Mouse (Mus musculus): ENCODE measurements around the gene Chn1. TPM values are rescaled to one million over a fixed set of nuclear protein-coding genes. Genes with fewer than 3 reads are reported as not detected.

Chn1 gene
- polyA plus RNA-seq, 1 experiment, result 122 TPM

DNA sequence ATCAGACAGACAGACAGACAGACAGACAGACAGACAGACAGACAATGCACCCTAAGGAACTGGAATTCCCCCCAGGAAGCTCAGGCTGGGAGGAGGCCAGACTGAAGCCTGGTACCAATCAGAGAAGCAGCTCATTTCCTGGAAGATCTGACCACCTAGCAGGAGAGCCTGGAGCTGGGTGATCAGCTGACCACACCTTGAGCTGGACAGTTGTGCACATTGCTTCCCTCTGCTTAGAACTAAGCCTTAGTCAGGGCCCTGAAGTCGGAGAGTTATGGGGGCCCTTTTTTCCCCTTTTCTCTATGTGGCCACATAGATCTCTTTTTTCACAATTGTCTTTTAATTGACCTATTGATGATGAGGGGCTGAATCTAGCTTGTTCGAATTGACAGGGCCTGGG lies 168.0 kb downstream of the Chn1 start:
- Histone ChIP-seq H3K27ac (ENCODE audit: control insufficient read depth, insufficient read depth, low read depth, low read length) (no peak overlapping the region), H3K4me3 (ENCODE audit: control insufficient read depth, low read depth, low read length) (no peak overlapping the region), H3K36me3 (ENCODE audit: control insufficient read depth, insufficient read depth, low read length) (no peaks in the 10 kb centered on the region), H3K4me1 (ENCODE audit: control insufficient read depth, insufficient read depth, low read length) (peaks cover 3% of the 10 kb centered on the region), H3K27me3 (ENCODE audit: control insufficient read depth, insufficient read depth, low read length) (no peaks in the 10 kb centered on the region)
- TF ChIP-seq POLR2A (IDR thresholded peaks at IDR 0.05; ENCODE audit: control insufficient read depth, low read depth, low read length), result no peak
- TF ChIP-seq CTCF (IDR thresholded peaks at IDR 0.05; ENCODE audit: control insufficient read depth, insufficient read depth, insufficient replicate concordance, low read depth, low read length), result no peak

GRCm38 (mm10) chr2:73606616-73607015 lies 168.5 kb downstream of the Chn1 start:
- Histone ChIP-seq H3K4me1 (ENCODE audit: control insufficient read depth, insufficient read depth, low read length) (peaks cover 3% of the 10 kb centered on the region), H3K36me3 (ENCODE audit: control insufficient read depth, insufficient read depth, low read length) (no peaks in the 10 kb centered on the region), H3K27ac (ENCODE audit: control insufficient read depth, insufficient read depth, low read depth, low read length) (no peak overlapping the region), H3K27me3 (ENCODE audit: control insufficient read depth, insufficient read depth, low read length) (no peaks in the 10 kb centered on the region), H3K4me3 (ENCODE audit: control insufficient read depth, low read depth, low read length) (no peak overlapping the region)
- no peak for TF ChIP-seq POLR2A (IDR thresholded peaks at IDR 0.05; ENCODE audit: control insufficient read depth, low read depth, low read length)
- no peak for TF ChIP-seq CTCF (IDR thresholded peaks at IDR 0.05; ENCODE audit: control insufficient read depth, insufficient read depth, insufficient replicate concordance, low read depth, low read length)

- no peak for TF ChIP-seq POLR2A (IDR thresholded peaks at IDR 0.05; ENCODE audit: control insufficient read depth, low read depth, low read length)
- TF ChIP-seq CTCF (IDR thresholded peaks at IDR 0.05; ENCODE audit: control insufficient read depth, insufficient read depth, insufficient replicate concordance, low read depth, low read length), result no peak
- no peak overlapping the region for H3K4me3 ChIP-seq (ENCODE audit: control insufficient read depth, low read depth, low read length)
- H3K4me1 ChIP-seq (ENCODE audit: control insufficient read depth, insufficient read depth, low read length), result peaks cover 3% of the 10 kb centered on the region
- H3K27ac ChIP-seq (ENCODE audit: control insufficient read depth, insufficient read depth, low read depth, low read length), result no peak overlapping the region
- no peaks in the 10 kb centered on the region for H3K36me3 ChIP-seq (ENCODE audit: control insufficient read depth, insufficient read depth, low read length)
- no peaks in the 10 kb centered on the region for H3K27me3 ChIP-seq (ENCODE audit: control insufficient read depth, insufficient read depth, low read length)
Observed at GRCm38 (mm10) chr2:73605077-73605476, 170.1 kb downstream of the Chn1 start.

- Histone ChIP-seq H3K27me3 (ENCODE audit: control insufficient read depth, insufficient read depth, low read length) (no peaks in the 10 kb centered on the region), H3K36me3 (ENCODE audit: control insufficient read depth, insufficient read depth, low read length) (no peaks in the 10 kb centered on the region), H3K4me3 (ENCODE audit: control insufficient read depth, low read depth, low read length) (no peak overlapping the region), H3K4me1 (ENCODE audit: control insufficient read depth, insufficient read depth, low read length) (peaks cover 3% of the 10 kb centered on the region), H3K27ac (ENCODE audit: control insufficient read depth, insufficient read depth, low read depth, low read length) (no peak overlapping the region)
- TF ChIP-seq POLR2A (IDR thresholded peaks at IDR 0.05; ENCODE audit: control insufficient read depth, low read depth, low read length), result no peak
- TF ChIP-seq CTCF (IDR thresholded peaks at IDR 0.05; ENCODE audit: control insufficient read depth, insufficient read depth, insufficient replicate concordance, low read depth, low read length), result no peak
Observed at GRCm38 (mm10) chr2:73604579-73604978, 170.6 kb downstream of the Chn1 start.

DNA sequence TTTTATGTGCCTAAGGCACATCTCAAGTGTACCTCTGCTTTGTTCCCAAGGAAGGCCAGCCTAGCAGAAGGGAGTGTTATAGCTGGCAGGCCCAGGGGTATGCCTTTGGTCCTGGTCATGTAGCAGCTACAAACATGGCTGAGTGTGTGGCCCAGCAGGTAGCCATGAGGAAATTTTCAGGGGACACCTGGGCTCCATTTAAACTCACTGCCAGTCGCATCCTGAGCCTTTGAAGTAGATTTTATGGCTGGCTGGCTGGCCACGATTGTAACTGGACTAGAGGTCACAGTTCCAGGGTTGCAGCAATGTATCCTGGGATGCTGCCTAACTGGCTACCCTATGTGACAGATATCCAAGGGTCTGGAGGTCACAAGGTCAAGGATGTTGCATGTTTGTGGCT lies 174.5 kb downstream of the Chn1 start:
- H3K4me3 ChIP-seq (ENCODE audit: control insufficient read depth, low read depth, low read length), result no peak overlapping the region
- no peak overlapping the region for H3K27ac ChIP-seq (ENCODE audit: control insufficient read depth, insufficient read depth, low read depth, low read length)
- no peaks in the 10 kb centered on the region for H3K27me3 ChIP-seq (ENCODE audit: control insufficient read depth, insufficient read depth, low read length)
- no peaks in the 10 kb centered on the region for H3K36me3 ChIP-seq (ENCODE audit: control insufficient read depth, insufficient read depth, low read length)
- H3K4me1 ChIP-seq (ENCODE audit: control insufficient read depth, insufficient read depth, low read length), result peaks cover 10% of the 10 kb centered on the region
- TF ChIP-seq CTCF (IDR thresholded peaks at IDR 0.05; ENCODE audit: control insufficient read depth, insufficient read depth, insufficient replicate concordance, low read depth, low read length) (no peak), POLR2A (IDR thresholded peaks at IDR 0.05; ENCODE audit: control insufficient read depth, low read depth, low read length) (no peak)

DNA sequence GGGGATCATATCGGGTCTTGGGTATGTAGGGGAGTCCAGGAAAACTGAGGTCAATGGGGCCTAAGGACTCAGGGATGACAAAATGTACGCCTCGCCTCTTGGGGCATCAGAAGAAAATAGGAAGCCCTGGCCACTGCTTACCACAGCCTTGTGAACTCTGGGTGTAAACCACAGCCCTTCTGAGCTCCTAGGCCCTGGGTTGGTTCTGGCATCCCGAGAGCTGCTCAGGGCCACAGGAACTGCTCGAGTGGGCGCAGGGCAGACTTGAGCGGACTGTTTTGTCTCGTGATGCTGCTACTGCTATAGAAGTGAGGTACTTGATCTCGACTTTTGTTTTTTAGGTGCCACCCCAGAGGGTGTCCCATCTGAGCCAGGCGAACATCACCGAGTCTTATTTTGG lies 177.4 kb downstream of the Chn1 start:
- Histone ChIP-seq H3K4me3 (ENCODE audit: control insufficient read depth, low read depth, low read length) (peak overlapping the region; percentile 5), H3K4me1 (ENCODE audit: control insufficient read depth, insufficient read depth, low read length) (peaks cover 8% of the 10 kb centered on the region), H3K36me3 (ENCODE audit: control insufficient read depth, insufficient read depth, low read length) (no peaks in the 10 kb centered on the region), H3K27ac (ENCODE audit: control insufficient read depth, insufficient read depth, low read depth, low read length) (no peak overlapping the region), H3K27me3 (ENCODE audit: control insufficient read depth, insufficient read depth, low read length) (no peaks in the 10 kb centered on the region)
- TF ChIP-seq POLR2A (IDR thresholded peaks at IDR 0.05; ENCODE audit: control insufficient read depth, low read depth, low read length) (no peak), CTCF (IDR thresholded peaks at IDR 0.05; ENCODE audit: control insufficient read depth, insufficient read depth, insufficient replicate concordance, low read depth, low read length) (no peak)

GRCm38 (mm10) chr2:73596786-73597185 lies 178.4 kb downstream of the Chn1 start:
- Histone ChIP-seq H3K36me3 (ENCODE audit: control insufficient read depth, insufficient read depth, low read length) (no peaks in the 10 kb centered on the region), H3K4me3 (ENCODE audit: control insufficient read depth, low read depth, low read length) (peak overlapping the region; percentile 3; the same call in 1 of the 2 replicates), H3K27ac (ENCODE audit: control insufficient read depth, insufficient read depth, low read depth, low read length) (no peak overlapping the region), H3K4me1 (ENCODE audit: control insufficient read depth, insufficient read depth, low read length) (peaks cover 12% of the 10 kb centered on the region), H3K27me3 (ENCODE audit: control insufficient read depth, insufficient read depth, low read length) (no peaks in the 10 kb centered on the region)
- TF ChIP-seq POLR2A (IDR thresholded peaks at IDR 0.05; ENCODE audit: control insufficient read depth, low read depth, low read length) (no peak), CTCF (IDR thresholded peaks at IDR 0.05; ENCODE audit: control insufficient read depth, insufficient read depth, insufficient replicate concordance, low read depth, low read length) (no peak)

GRCm38 (mm10) chr2:73596326-73596725 lies 178.8 kb downstream of the Chn1 start:
- Histone ChIP-seq H3K27me3 (ENCODE audit: control insufficient read depth, insufficient read depth, low read length) (no peaks in the 10 kb centered on the region), H3K27ac (ENCODE audit: control insufficient read depth, insufficient read depth, low read depth, low read length) (no peak overlapping the region), H3K4me1 (ENCODE audit: control insufficient read depth, insufficient read depth, low read length) (peaks cover 12% of the 10 kb centered on the region), H3K36me3 (ENCODE audit: control insufficient read depth, insufficient read depth, low read length) (no peaks in the 10 kb centered on the region), H3K4me3 (ENCODE audit: control insufficient read depth, low read depth, low read length) (no peak overlapping the region)
- TF ChIP-seq POLR2A (IDR thresholded peaks at IDR 0.05; ENCODE audit: control insufficient read depth, low read depth, low read length) (no peak), CTCF (IDR thresholded peaks at IDR 0.05; ENCODE audit: control insufficient read depth, insufficient read depth, insufficient replicate concordance, low read depth, low read length) (no peak)
